Mouse (Mus musculus) lung, postnatal 0 days (tissue): Measurements from ENCODE around the gene Khdc4. TPM values are rescaled to one million over a fixed set of nuclear protein-coding genes. Genes with fewer than 3 reads are reported as not detected.

Experiments
- ATAC-seq: fragments of 200-750 bp; cut with Nextera tagmentation; 2 replicates; pipeline ENCODE4 v1.8.0; 2017; ENCODE audit warnings: moderate library complexity
- DNase-seq: peaks from one replicate; pipeline ENCODE4 v3.0.0-alpha.2; 2016; ENCODE audit warnings: low spot score
- H3K27ac ChIP-seq: fragments of 300-500 bp; sonication (generic); 2 replicates; pipeline ENCODE4 v1.5.1; 2014; ENCODE audit warnings: antibody characterized with exemption, mild to moderate bottlenecking, low read length, mixed read lengths
- H3K27me3 ChIP-seq: fragments of 300-500 bp; sonication (generic); replicated peaks from 2 replicates; pipeline ENCODE4 v1.6.1; 2014; ENCODE audit warnings: low read length, mixed read lengths; ENCODE audit not compliant: insufficient read depth
- H3K36me3 ChIP-seq: fragments of 300-500 bp; sonication (generic); 2 replicates; pipeline ENCODE4 v1.6.1; 2014; ENCODE audit warnings: low read length, mixed read lengths; ENCODE audit not compliant: insufficient read depth
- H3K4me1 ChIP-seq: fragments of 300-500 bp; sonication (generic); 2 replicates; pipeline ENCODE4 v1.6.1; 2014; ENCODE audit warnings: antibody characterized with exemption, low read depth, low read length, mixed read lengths; ENCODE audit not compliant: insufficient read depth
- H3K4me2 ChIP-seq: fragments of 300-500 bp; sonication (generic); replicated peaks from 2 replicates; pipeline ENCODE4 v1.6.1; 2014; ENCODE audit warnings: low read depth, mild to moderate bottlenecking, low read length, moderate library complexity, mixed read lengths
- H3K4me3 ChIP-seq: fragments of 300-500 bp; sonication (generic); 2 replicates; pipeline ENCODE4 v1.5.1; 2014; ENCODE audit warnings: low read depth, low read length
- H3K9ac ChIP-seq: fragments of 300-500 bp; sonication (generic); replicated peaks from 2 replicates; pipeline ENCODE4 v1.6.1; 2014; ENCODE audit warnings: low read depth, mild to moderate bottlenecking
- H3K9me3 ChIP-seq: fragments of 300-500 bp; sonication (generic); 2 replicates; pipeline ENCODE4 v1.6.1; 2016; ENCODE audit warnings: low read length, mixed read lengths
- CTCF ChIP-seq: IDR thresholded peaks from 2 replicates; pipeline ENCODE4 v1.5.1; 2016; ENCODE audit warnings: antibody characterized with exemption, mild to moderate bottlenecking
- EP300 ChIP-seq: IDR thresholded peaks from 2 replicates; pipeline ENCODE4 v1.6.1; 2016; ENCODE audit warnings: antibody characterized with exemption, mild to moderate bottlenecking, control low read depth
- WGBS: fragments of 180-500 bp; shearing (Covaris S2); extraction: QIAGEN DNeasy Blood & Tissue Kit; methylation state at CpG from one replicate; pipeline ENCODE4 v1.1.7; 2014; 5-methylcytosine and 5-hydroxymethylcytosine counted together
- polyA plus RNA-seq: library from polyadenylated mRNA; unstranded; fragments of >200 nt; fragmentation: Nextera tagmentation; extraction: Ambion mirVana; gene quantifications from 2 replicates; pipeline ENCODE4 v1.2.1, GENCODE M21; 2015

Gene Khdc4
- polyA plus RNA-seq, 1 experiment from 2014 or later, result 42.3 TPM

DNA sequence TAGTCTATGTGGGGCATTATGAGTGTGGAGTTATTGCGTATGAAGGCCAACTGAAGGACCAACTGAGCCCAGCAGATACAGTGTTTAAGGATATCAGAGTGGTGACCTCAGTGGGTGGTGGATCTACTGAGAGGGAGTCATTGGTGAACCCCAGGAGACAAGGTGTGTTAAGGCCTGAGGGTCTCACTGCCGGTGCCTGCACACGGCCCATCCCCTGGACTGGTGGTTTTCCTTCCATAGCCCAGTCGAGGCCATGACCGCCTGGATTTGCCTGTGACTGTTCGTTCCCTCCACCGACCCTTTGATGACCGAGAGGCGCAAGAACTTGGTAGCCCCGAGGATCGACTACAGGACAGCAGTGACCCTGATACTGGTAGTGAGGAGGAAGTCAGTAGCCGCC lies 39.7 kb upstream of the Khdc4 start:
- DNase-seq, result no peak
- Histone ChIP-seq H3K9ac (no peak overlapping the region), H3K4me3 (no peak overlapping the region), H3K36me3 (peaks cover 63% of the 10 kb centered on the region), H3K9me3 (no peaks in the 10 kb centered on the region), H3K27me3 (no peaks in the 10 kb centered on the region), H3K4me1 (no peaks in the 10 kb centered on the region), H3K4me2 (no peak overlapping the region), H3K27ac (no peak overlapping the region)
- TF ChIP-seq CTCF, result no peak
- TF ChIP-seq EP300, result no peak
- ATAC-seq, result no peak
- WGBS, result 88% methylated on average over 12 of the region's 12 CpGs

DNA sequence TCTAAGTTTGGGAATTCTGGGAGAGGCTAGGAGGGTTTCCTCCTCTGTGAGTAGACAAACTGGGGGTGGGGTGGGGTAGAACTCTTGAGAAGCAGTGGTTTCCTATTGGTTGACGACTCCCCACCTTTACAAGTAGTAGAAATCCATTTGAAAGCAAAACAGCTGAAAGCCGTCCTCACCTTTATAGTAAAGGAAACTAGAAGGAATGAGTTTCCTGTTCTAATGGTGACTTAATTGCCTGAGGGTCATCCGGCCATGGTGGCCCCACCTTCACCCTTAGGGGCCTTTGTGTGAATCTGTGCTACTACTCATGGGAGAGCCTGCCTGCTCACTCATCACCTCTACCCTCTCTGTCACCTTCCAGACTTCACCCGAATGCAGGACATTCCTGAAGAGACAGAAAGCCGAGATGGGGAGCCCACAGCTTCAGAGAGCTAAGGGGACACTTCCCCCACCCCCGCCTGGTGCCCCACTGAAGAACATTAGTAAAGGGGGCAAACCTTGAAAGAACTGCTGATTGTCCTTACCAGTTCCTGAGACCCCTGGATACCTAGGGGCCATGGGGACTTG lies 39.1 kb upstream of the Khdc4 start:
- Histone ChIP-seq H3K4me1 (no peaks in the 10 kb centered on the region), H3K27ac (no peak overlapping the region), H3K36me3 (peaks cover 59% of the 10 kb centered on the region), H3K9ac (no peak overlapping the region), H3K4me3 (no peak overlapping the region), H3K9me3 (no peaks in the 10 kb centered on the region), H3K27me3 (no peaks in the 10 kb centered on the region), H3K4me2 (no peak overlapping the region)
- WGBS, result 64% methylated on average over 6 of the region's 6 CpGs
- no peak for TF ChIP-seq EP300
- no peak for TF ChIP-seq CTCF
- DNase-seq, result no peak
- ATAC-seq, result no peak

DNA sequence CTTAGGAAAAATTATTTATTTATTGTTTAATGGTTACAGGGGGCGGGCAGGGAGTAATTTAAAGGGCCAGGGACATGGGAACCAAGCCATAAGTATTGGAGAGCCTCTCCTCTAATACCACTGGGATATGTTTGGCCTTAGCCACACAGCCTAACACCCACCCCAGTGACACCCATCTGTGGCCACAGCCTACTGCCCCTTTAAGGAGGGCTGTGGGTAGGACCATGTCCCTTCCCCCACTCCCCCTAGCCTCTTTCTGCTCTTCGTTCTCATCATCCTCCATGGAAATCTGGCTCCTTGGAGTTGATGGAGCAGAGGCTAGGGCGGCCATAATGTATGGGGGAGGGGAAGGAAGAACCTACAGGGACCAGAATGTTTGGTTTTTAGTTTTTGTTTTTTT lies 38.5 kb upstream of the Khdc4 start:
- Histone ChIP-seq H3K9ac (no peak overlapping the region), H3K27ac (no peak overlapping the region), H3K4me3 (no peak overlapping the region), H3K36me3 (peaks cover 54% of the 10 kb centered on the region), H3K9me3 (no peaks in the 10 kb centered on the region), H3K27me3 (no peaks in the 10 kb centered on the region), H3K4me2 (no peak overlapping the region), H3K4me1 (no peaks in the 10 kb centered on the region; the same call in 1 of the 2 replicates)
- no peak for DNase-seq
- ATAC-seq, result no peak
- TF ChIP-seq EP300, result no peak
- TF ChIP-seq CTCF, result no peak
- WGBS, result 84% methylated on average over 3 of the region's 3 CpGs

DNA sequence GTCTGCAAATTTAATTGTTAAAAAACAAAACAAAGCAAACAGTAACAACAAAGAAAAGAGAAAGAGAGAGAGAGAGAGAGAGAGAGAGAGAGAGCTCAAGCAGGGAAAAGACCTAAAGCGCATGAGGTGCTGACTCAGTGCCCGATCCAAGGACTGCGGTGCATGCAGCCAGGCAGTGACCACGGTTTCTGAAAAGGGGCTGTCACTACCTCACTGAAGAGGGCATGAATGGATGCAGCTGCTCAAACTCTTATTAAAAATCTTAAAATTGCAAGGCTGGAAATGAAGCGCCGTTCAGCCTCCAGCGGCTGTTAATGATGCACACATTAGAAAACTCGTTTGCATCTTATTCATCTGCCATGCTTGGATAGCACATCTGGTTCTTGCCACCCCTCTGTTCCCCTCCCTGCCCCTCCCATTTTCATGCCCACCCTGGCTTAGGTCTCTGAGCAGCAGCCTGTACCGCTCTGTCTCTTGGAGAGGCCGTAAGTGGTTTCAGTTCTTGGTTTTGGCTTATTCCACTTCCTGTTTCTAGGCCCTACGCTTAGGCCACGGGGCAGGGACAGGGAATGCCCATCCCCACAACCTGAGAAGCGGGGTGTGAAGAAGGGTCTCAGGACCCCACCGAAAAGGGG lies 37.7 kb upstream of the Khdc4 start:
- WGBS, result 85% methylated on average over 14 of the region's 14 CpGs
- H3K36me3 ChIP-seq, result peaks cover 46% of the 10 kb centered on the region
- H3K4me1 ChIP-seq, result no peaks in the 10 kb centered on the region; the same call in 1 of the 2 replicates
- H3K4me3 ChIP-seq, result no peak overlapping the region
- H3K9ac ChIP-seq, result no peak overlapping the region
- no peaks in the 10 kb centered on the region for H3K9me3 ChIP-seq
- H3K27me3 ChIP-seq, result no peaks in the 10 kb centered on the region
- TF ChIP-seq CTCF (no peak), EP300 (no peak)
- no peak overlapping the region for H3K4me2 ChIP-seq
- DNase-seq (no peak), ATAC-seq (no peak)
- no peak overlapping the region for H3K27ac ChIP-seq

DNA sequence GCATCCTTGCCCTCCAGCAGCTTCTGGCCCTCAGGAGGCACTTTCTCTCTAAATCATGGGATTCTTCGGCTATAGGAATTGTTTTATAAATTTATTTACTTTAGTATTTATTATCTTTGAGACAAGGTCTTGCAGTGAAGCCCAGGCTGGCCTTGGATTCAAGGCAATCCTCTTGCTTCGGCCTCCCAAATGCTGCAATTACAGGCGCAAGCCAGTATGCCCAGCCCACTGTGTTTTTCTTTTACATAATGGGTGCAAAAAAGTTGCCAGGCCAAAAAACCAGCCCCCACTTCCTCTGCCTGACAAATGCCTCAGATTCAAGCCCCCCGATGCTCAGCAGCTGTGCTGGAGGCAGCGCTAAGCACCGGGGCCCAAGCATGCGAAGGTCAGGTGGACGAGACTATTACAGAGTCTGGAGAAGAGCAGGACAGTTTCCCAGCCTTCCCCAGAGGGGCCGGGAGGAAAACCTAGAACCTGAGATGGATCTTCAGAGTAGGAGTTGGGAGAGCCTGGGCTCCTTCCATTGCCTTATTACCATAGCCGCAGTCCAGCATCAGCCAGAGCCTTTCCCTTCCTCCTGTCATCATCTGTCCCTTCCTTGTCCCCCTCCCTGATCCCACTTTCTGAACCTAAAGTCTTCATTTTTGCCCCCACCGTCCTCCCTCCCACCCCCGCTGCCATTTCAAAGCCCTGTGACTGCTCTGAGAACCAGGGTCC lies 37.0 kb upstream of the Khdc4 start:
- ATAC-seq (no peak), DNase-seq (no peak)
- no peak for TF ChIP-seq EP300
- no peak for TF ChIP-seq CTCF
- H3K36me3 ChIP-seq, result peaks cover 39% of the 10 kb centered on the region; the same call in 1 of the 2 replicates
- no peaks in the 10 kb centered on the region for H3K9me3 ChIP-seq
- no peak overlapping the region for H3K9ac ChIP-seq
- H3K4me3 ChIP-seq, result no peak overlapping the region
- H3K27me3 ChIP-seq, result no peaks in the 10 kb centered on the region
- WGBS, result 80% methylated on average over 12 of the region's 12 CpGs
- H3K4me2 ChIP-seq, result no peak overlapping the region
- H3K27ac ChIP-seq, result no peak overlapping the region
- H3K4me1 ChIP-seq, result no peaks in the 10 kb centered on the region; the same call in 1 of the 2 replicates

DNA sequence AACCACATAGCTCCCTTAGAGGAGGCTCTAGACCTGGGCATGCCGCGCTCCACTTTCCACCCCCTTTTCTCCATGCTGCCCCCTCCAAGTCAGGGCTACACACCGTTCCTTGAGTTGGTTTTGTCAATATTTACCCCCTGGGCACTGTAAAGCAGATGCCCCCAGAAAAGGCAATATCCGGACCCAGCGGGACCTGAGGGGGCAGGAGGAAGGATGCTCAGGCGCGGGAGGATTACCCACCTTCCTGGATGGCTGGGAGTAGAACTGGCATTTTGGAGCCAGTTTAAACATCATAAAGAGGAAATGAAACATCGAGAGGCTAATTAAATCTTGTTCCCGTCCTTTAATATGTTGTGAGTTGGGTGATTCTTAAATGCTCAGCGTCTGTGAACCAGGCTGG lies 36.4 kb upstream of the Khdc4 start:
- H3K9me3 ChIP-seq, result no peaks in the 10 kb centered on the region
- H3K36me3 ChIP-seq, result peaks cover 33% of the 10 kb centered on the region; the same call in 1 of the 2 replicates
- no peaks in the 10 kb centered on the region for H3K27me3 ChIP-seq
- TF ChIP-seq CTCF, result no peak
- TF ChIP-seq EP300, result no peak
- DNase-seq, result no peak
- no peak for ATAC-seq
- 57% methylated on average over 10 of the region's 10 CpGs for WGBS
- no peak overlapping the region for H3K27ac ChIP-seq
- H3K4me1 ChIP-seq, result peaks cover 5% of the 10 kb centered on the region; the same call in 1 of the 2 replicates
- H3K9ac ChIP-seq, result no peak overlapping the region
- no peak overlapping the region for H3K4me3 ChIP-seq
- no peak overlapping the region for H3K4me2 ChIP-seq
